Mouse (Mus musculus) liver, embryonic 15.5 days (tissue): ENCODE measurements around the gene Garnl3. TPM values are rescaled to one million over a fixed set of nuclear protein-coding genes. Genes with fewer than 3 reads are reported as not detected.

ENCODE experiments used
- ATAC-seq: fragments of 200-750 bp; cut with Nextera tagmentation; 2 replicates; pipeline ENCODE4 v1.8.0; 2017; ENCODE audit warnings: moderate number of reproducible peaks, mild to moderate bottlenecking, moderate library complexity; ENCODE audit not compliant: insufficient read depth
- H3K27ac ChIP-seq: fragments of 300-500 bp; sonication (generic); replicated peaks from 2 replicates; pipeline ENCODE4 v1.5.1; 2015; ENCODE audit warnings: mild to moderate bottlenecking, inconsistent platforms
- H3K27me3 ChIP-seq: fragments of 300-500 bp; sonication (generic); 2 replicates; pipeline ENCODE4 v1.6.1; 2015; ENCODE audit warnings: mild to moderate bottlenecking, inconsistent platforms
- H3K36me3 ChIP-seq: fragments of 300-500 bp; sonication (generic); replicated peaks from 2 replicates; pipeline ENCODE4 v1.6.1; 2015; ENCODE audit warnings: moderate library complexity, mild to moderate bottlenecking, inconsistent platforms
- H3K4me1 ChIP-seq: fragments of 300-500 bp; sonication (generic); replicated peaks from 2 replicates; pipeline ENCODE4 v1.6.1; 2015; ENCODE audit warnings: inconsistent platforms
- H3K4me2 ChIP-seq: fragments of 300-500 bp; sonication (generic); 2 replicates; pipeline ENCODE4 v1.6.1; 2015; ENCODE audit warnings: moderate library complexity, mild to moderate bottlenecking, inconsistent platforms
- H3K4me3 ChIP-seq: fragments of 300-500 bp; sonication (generic); replicated peaks from 2 replicates; pipeline ENCODE4 v1.5.1; 2015; ENCODE audit warnings: mild to moderate bottlenecking, inconsistent platforms
- H3K9ac ChIP-seq: fragments of 300-500 bp; sonication (generic); 2 replicates; pipeline ENCODE4 v1.6.1; 2015; ENCODE audit warnings: moderate library complexity, mild to moderate bottlenecking, inconsistent platforms
- H3K9me3 ChIP-seq: fragments of 300-500 bp; sonication (generic); replicated peaks from 2 replicates; pipeline ENCODE4 v1.6.1; 2016; ENCODE audit warnings: inconsistent platforms
- WGBS: fragments of 180-500 bp; shearing (Covaris S2); methylation state at CpG from one replicate; pipeline ENCODE4 v1.1.7; 2015; ENCODE audit warnings: mixed read lengths; ENCODE audit not compliant: insufficient replicate concordance; 5-methylcytosine and 5-hydroxymethylcytosine counted together
- polyA plus RNA-seq: library from polyadenylated mRNA; unstranded; fragments of >200 nt; fragmentation: Nextera tagmentation; extraction: Ambion mirVana; gene quantifications from 2 replicates; pipeline ENCODE4 v1.2.1, GENCODE M21; 2015

The Garnl3 gene
- polyA plus RNA-seq, 1 experiment from 2014 or later: 0.89 TPM

DNA sequence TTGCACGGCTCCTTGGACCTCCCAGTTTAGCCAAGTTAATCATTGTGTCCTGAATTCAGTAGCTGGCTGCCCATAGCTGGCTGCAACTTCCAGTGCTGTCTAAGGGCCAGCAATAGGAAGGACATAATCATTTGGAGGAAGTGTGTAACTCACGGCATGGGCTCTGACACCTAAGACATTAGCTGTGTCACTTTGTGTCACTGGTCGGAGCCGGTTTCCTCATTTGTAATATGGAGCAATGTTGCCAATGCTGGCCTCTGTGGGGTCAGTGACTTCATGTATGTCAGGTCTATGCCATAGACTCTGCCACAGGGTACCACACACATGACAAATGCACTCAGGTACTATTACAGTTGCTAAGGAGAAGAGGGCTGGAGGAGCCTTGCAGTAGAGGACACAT lies 171.2 kb downstream of the Garnl3 start:
- H3K4me3 ChIP-seq: 0 out of 2 replicates have a peak overlapping the region, but pooled peaks have one; percentile 71
- H3K9me3 ChIP-seq: no peaks in the 10 kb centered on the region
- 68% methylated on average over 4 of the region's 4 CpGs for WGBS

DNA sequence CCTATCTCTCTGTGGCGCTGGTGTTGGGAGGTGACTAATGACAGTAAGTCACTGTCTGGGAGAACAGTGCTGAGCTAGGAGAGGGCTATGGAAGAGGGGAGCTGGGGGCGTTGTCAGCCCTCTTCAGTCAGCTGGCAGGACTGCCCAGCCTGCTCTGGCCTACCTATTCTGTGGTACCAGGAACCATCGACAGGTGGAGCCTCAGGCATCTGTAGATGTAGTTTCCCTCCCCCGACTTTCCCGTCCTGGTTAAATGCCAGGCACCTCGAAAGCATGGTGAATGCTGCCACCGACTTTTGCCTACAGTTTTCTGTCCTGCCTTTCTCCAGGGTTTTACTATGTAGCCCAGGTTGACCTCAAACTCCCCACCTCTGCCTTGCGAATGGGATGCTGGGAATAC lies 174.1 kb downstream of the Garnl3 start:
- Histone ChIP-seq H3K9me3 (no peaks in the 10 kb centered on the region), H3K27ac (no peak overlapping the region), H3K9ac (no peak overlapping the region), H3K4me2 (no peak overlapping the region), H3K4me3 (no peak overlapping the region), H3K36me3 (peaks cover 13% of the 10 kb centered on the region), H3K27me3 (no peaks in the 10 kb centered on the region), H3K4me1 (peaks cover 24% of the 10 kb centered on the region)
- no peak for ATAC-seq
- 60% methylated on average over 8 of the region's 8 CpGs for WGBS

More for the DNA sequence above, 171.2 kb downstream of the Garnl3 start:
- no peak overlapping the region for H3K9ac ChIP-seq
- peaks cover 52% of the 10 kb centered on the region for H3K4me1 ChIP-seq
- ATAC-seq: no peak
- peaks cover 26% of the 10 kb centered on the region for H3K36me3 ChIP-seq
- no peak overlapping the region for H3K27ac ChIP-seq
- peak overlapping the region; percentile 97 for H3K4me2 ChIP-seq
- no peaks in the 10 kb centered on the region for H3K27me3 ChIP-seq

DNA sequence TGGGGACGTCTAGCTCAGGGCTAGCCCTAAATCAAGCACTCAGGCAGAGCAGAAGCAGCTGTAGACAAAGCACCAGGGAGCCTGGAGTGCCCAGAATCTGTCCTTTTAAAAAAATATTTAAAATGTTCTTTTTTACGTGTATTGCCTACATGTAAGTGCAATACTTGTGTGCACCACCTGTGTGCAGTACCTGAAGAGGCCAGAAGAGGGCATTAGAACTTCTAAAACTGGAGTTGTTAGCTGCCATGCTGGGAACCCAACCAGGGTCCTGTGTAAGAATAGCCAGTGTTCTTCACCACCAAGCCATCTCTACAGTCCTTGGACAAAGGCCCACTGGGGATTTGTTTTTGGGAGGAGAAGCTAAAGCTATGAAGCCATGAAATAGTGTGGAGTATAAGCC lies 176.9 kb downstream of the Garnl3 start:
- H3K27ac ChIP-seq: no peak overlapping the region

DNA sequence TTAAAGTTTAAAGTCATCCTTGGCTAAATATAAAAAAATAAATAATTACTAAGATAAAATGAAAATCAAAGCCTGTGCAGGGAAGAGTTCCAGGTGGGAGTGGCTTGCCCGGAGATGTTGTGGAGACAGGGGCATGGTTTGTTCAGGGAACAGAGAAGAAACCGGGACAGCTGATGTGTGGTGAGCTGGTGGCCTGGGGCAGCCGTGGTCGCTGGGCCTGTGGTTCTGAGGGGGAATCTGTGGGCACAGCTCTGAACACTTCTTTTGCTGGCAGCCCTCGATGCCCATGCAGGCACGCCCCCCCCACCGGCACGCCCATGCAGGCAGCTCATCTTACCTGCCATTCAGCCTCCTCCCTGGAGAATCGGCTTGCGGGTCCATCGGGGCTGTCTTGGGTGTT lies 184.0 kb downstream of the Garnl3 start:
- H3K4me3 ChIP-seq: no peak overlapping the region
- no peak overlapping the region for H3K4me2 ChIP-seq
- H3K27ac ChIP-seq: no peak overlapping the region
- H3K4me1 ChIP-seq: no peaks in the 10 kb centered on the region
- ATAC-seq: no peak
- no peaks in the 10 kb centered on the region for H3K9me3 ChIP-seq
- H3K36me3 ChIP-seq: peaks cover 10% of the 10 kb centered on the region
- WGBS: 74% methylated on average over 11 of the region's 11 CpGs
- no peak overlapping the region for H3K9ac ChIP-seq
- no peaks in the 10 kb centered on the region for H3K27me3 ChIP-seq

More for the DNA sequence above, 176.9 kb downstream of the Garnl3 start:
- no peak overlapping the region for H3K4me3 ChIP-seq
- WGBS: 77% methylated on average over 2 of the region's 2 CpGs
- peaks cover 17% of the 10 kb centered on the region for H3K36me3 ChIP-seq
- H3K9me3 ChIP-seq: no peaks in the 10 kb centered on the region
- ATAC-seq: no peak
- H3K9ac ChIP-seq: no peak overlapping the region
- no peaks in the 10 kb centered on the region for H3K4me1 ChIP-seq
- H3K4me2 ChIP-seq: no peak overlapping the region
- no peaks in the 10 kb centered on the region for H3K27me3 ChIP-seq

DNA sequence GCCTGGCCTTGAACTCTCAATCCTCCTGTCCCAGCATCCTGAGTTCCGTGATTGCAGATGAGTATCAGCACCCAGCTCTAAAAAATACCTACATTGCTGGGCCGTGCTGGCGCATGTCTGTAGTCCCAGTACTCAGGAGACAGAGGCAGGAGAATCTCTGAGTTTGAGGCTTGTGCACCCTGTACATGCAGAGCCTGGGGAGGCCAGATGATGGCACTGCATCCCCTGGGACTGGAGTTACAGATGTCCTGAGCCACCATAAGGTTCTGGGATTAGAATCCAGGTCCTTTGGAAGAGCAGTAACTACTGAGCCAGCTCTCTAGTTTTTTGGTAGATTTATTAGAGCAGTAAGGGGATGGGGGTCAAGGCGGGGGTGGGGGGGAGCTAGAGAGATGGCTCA lies 191.0 kb downstream of the Garnl3 start:
- H3K9me3 ChIP-seq: no peaks in the 10 kb centered on the region
- H3K36me3 ChIP-seq: peaks cover 10% of the 10 kb centered on the region
- H3K27me3 ChIP-seq: no peaks in the 10 kb centered on the region
- H3K4me3 ChIP-seq: no peak overlapping the region
- 76% methylated on average over 4 of the region's 4 CpGs for WGBS
- no peaks in the 10 kb centered on the region for H3K4me1 ChIP-seq
- H3K9ac ChIP-seq: no peak overlapping the region
- H3K27ac ChIP-seq: no peak overlapping the region
- no peak overlapping the region for H3K4me2 ChIP-seq
- no peak for ATAC-seq

DNA sequence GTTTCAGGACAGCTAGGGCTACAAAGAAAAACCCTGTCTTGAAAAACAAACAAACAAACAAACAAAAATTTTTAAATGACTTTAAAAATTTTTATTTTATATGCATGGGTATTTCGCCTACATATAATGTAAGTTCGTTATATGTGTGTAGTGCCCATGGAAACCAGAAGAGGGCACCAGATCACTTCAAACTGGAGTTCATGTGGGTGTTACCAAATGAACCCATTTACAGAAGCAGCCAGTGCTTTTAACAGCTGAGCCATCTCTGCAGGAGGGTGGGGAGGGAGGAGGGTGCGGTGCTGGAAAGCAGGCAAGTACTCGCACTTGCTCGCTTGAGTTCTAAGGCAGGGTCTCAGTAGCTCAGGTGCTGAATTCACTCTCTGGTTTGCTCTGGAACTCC lies 192.0 kb downstream of the Garnl3 start:
- no peak overlapping the region for H3K4me3 ChIP-seq
- ATAC-seq: no peak
- H3K4me2 ChIP-seq: no peak overlapping the region
- no peak overlapping the region for H3K9ac ChIP-seq
- no peaks in the 10 kb centered on the region for H3K4me1 ChIP-seq
- WGBS: 36% methylated on average over 5 of the region's 5 CpGs
- H3K9me3 ChIP-seq: no peaks in the 10 kb centered on the region
- H3K27me3 ChIP-seq: no peaks in the 10 kb centered on the region
- no peak overlapping the region for H3K27ac ChIP-seq
- peaks cover 11% of the 10 kb centered on the region for H3K36me3 ChIP-seq

DNA sequence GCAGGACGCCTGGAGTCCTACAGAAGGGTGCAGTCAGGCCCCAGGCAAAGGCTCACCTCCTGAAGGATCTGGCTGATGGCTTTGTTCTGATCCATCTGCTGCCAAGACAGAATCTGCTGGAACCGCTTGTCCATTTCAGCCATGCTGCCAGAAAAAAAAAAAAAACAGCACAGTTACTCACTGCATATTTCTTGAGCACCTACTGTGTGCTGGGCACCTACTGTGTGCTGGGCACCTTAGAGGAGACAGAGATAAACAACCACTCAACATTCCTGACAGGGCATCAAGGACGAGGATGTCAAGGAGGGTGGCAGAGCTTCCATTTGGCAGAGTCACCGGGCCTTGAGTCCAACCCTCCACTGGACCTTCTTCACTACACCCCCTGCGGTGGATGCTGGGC lies 192.7 kb downstream of the Garnl3 start:
- Histone ChIP-seq H3K9ac (no peak overlapping the region), H3K27me3 (no peaks in the 10 kb centered on the region), H3K4me3 (no peak overlapping the region), H3K27ac (no peak overlapping the region), H3K36me3 (peaks cover 10% of the 10 kb centered on the region), H3K4me2 (no peak overlapping the region), H3K9me3 (no peaks in the 10 kb centered on the region), H3K4me1 (no peaks in the 10 kb centered on the region)
- WGBS: 66% methylated on average over 5 of the region's 5 CpGs
- ATAC-seq: no peak

Other genes starting within 250 kb of the Garnl3 start
- gene Rpl12, start 170.1 kb downstream of the Garnl3 start, polyA plus RNA-seq: 79.8 and 80.2 TPM in 2 replicates
- 2.0 and 2.5 TPM in 2 replicates for gene Lrsam1, start 170.0 kb downstream of the Garnl3 start, polyA plus RNA-seq
- 9.1 and 10.4 TPM in 2 replicates for gene Slc2a8, start 149.6 kb downstream of the Garnl3 start, polyA plus RNA-seq
- gene Angptl2, start 84.4 kb upstream of the Garnl3 start, polyA plus RNA-seq: 3.3 and 4.1 TPM in 2 replicates
- gene Ralgps1, start 239.8 kb upstream of the Garnl3 start, polyA plus RNA-seq: 0.90 TPM in 2 replicates